Mouse (Mus musculus) ovary, postnatal 10 days (tissue): Measurements from ENCODE around the gene Spata9.
"Not testable (repeated sequence)": the region's sequence is repeated elsewhere in the genome, so short reads cannot be mapped to it uniquely, and the experiment has no call there.

Experiments used
- DNase-seq: peaks from one replicate; pipeline ENCODE4 v3.0.0; 2022; ENCODE audit warnings: low spot score

Gene Spata9

DNA sequence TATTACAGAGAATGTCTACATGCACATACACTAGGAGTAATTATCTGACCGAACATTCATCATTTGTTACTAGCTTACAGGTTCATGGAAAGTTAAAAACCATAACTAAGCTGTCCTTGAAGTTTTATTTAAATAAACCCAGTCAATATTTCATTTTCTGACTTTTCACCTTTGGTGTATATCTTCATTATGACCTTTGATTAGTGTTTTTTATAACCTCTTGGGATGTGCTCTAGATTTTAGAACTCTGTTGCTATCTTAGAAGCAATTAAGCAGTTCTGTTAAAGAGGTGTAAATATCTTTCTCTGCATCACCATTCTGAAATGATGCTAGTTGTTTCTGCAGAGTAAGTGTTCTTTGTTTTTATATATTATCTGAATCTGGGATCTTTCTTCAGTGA, at the start of gene Spata9:
TSS of gene Spata9 (plus strand) at position 301 of the 400 bp plus-strand sequence.
- no peak for DNase-seq

GRCm38 (mm10) chr13:75927951-75928350, 39.0 kb upstream of the Spata9 start:
- no peak for DNase-seq

- DNase-seq = not testable (repeated sequence)
Measured at GRCm38 (mm10) chr13:75929071-75929470, 37.9 kb upstream of the Spata9 start.

GRCm38 (mm10) chr13:75930023-75930422, 36.9 kb upstream of the Spata9 start:
- DNase-seq = no peak

GRCm38 (mm10) chr13:75930660-75931059, 36.3 kb upstream of the Spata9 start:
- DNase-seq = no peak

GRCm38 (mm10) chr13:75931073-75931472, 35.9 kb upstream of the Spata9 start:
- no peak for DNase-seq

- DNase-seq = no peak
Measured at GRCm38 (mm10) chr13:75933287-75933686, 33.7 kb upstream of the Spata9 start.

DNA sequence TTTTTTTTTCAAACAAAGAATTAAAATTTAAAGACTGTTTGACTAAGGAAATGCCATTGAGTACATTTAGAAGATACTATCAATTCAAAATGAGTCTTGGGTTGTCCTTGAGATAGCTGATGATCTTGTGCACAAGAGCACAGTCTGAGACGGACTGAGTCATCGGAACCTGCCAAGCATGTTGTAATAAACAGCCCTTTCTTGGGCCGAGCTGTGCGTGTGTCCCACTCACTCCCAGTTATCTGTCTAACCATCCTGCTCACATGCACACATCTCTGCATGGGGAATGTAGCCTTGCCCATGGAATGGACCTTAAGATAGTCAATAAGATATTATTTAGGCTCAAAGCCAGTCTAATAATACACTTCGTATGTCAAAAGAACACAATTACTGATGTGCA, 28.1 kb upstream of the Spata9 start:
- no peak for DNase-seq

DNA sequence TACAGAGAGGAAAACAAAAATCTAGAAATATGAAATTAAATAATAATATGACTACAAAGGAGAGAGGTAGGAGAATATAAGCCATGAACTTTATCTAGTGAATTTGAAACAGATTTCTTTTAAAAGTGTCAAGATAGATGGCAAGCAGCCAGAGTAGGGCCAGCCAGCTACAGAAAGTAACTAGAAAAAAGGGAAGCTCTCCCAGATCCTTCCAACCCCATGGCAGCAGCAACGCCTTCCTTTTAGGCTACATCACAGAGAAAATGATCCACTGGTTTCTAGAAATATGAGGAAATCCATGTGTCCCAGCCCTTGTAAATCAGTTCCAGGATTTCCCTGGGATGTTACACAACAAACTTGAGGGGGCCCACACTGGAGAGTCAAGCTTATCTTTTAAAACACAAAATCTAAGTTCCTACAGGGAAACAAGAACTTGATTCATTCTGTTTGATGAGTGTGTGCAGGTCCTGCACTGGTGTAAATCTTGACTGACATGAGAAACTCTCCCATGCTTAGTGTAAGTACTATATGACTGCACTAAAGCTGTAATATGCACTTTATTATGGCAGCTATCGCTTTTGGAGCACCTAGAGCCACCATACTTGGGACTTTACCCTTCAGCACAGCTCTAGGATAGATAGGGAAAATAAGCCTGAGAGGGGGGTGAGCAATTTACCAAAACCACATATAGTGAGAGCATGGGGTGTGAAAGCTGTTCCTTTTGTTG, 26.0 kb upstream of the Spata9 start:
- DNase-seq = no peak

DNA sequence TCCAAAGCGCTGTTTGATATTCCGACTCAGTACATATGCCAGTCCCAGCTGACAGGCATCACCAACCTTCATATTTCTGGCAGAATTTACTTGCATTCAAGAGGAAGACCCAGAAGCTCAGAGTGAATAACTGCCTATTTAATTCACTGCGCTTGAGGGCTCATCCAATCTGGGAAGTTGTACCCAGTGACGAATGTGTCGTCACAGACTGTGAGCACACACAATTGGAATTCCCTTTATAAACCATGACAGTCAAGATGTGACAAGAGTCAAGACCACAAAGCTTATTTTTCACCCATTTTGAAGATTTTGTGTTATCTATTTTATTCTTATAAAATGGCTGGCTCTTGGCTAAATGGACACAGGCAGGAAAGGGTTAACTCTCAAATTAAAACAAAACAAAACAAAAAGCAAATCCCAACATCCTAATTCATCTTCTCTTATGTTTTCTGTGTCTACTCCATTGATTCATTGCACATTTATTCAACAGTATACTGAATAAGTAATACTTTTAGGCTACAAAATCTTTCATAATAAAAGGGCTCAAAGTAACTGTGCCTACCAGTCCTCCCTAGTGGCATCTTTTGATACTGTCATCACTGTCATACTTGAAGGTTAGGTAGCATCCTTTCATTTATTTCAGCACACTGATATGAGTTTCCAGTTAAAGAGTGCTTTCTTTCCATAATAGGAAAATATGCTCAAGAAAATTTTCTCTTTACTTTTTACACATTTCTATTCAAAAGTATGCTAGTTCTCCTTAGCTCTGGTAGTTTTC, 25.2 kb upstream of the Spata9 start:
- no peak for DNase-seq

DNA sequence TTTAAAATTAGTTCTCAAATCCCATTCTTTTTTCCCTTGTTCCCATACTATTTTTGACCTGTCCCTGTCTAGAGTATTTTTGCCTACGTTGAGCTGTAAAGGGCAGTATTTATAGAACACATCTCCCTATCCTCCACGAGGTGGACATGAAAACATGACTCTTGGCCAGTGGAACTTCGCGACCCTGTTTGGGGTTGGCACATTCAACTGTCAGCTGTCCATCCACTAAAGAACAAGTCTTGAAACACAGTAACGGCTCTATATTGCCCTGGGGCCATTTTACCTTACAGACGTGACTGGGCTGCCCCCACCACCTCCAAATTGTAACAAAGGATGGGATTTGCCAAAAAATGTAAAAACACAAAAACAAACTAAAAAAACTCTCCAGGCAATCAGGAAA, 24.2 kb upstream of the Spata9 start:
- no peak for DNase-seq

DNA sequence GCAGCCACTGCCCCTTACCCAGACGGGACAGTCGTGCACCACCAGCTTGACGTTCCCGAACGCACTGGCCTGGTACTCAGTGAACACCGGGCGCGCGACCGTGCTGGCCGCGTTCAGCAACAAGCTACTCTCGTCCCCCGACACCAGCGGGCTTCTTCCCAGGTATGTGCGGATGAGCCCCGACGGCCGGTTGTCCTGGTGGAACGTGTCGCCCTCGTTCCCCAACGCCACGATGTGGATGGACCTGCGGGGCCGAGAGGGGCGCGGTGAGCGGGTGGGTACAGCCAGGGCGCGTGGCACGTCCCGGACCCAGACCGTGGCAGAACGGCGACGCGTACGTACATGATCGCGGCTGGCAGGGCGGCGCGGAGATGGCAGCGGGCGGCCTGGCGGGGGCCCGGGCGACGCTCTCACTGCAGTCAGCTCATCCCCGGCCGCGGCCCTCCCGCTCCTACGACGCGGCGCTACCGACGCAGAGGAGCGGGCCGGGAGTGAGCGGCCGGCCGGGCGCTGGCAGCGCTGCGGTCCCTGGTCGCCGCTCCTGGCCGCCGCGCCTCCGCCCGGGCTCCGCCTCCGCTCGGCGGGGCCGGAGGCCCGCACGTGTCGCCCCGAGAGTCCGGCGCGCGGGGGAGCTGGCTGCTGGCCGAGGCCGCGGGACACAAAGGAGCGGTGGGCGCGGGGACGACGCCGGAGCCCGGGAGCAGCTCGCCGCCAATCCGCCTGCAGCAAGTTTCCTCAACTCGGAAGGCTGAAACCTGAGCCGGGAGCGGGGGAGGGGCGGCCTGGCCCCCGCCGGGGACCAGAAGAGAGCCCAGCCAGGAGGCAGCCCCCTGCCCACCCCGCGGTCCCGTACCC, 23.5 kb upstream of the Spata9 start, which contains the start of gene Rhobtb3:
TSS of gene Rhobtb3 (minus strand) at position 737 of the 855 bp plus-strand sequence.
- peak; percentile 73 for DNase-seq

GRCm38 (mm10) chr13:75944044-75944820, 22.7 kb upstream of the Spata9 start:
- no peak for DNase-seq

- no peak for DNase-seq
Measured at GRCm38 (mm10) chr13:75950295-75950694, 16.7 kb upstream of the Spata9 start.

- no peak for DNase-seq
Measured at GRCm38 (mm10) chr13:75955357-75955992, 11.5 kb upstream of the Spata9 start.

GRCm38 (mm10) chr13:75974481-75974880, 7.5 kb downstream of the Spata9 start:
- no peak for DNase-seq

DNA sequence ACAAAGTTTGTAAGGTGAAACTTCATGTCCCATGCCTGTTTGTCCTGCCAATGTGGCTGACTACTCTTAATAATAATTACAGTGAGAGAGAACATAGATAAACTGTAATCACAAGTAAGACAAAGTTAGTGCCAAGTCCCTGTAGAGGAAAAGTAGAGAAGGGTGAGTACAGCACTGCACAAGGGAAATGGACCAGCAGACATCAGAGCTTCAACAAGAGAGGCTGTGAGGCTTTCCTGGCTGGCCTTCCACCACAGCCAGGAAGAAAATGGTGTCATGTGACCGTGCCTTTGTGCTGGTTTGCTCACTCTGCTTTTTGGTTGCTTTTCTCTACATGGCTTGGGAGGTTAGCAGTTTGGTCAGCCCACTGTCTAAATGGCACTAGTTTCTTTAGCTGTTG, 8.7 kb downstream of the Spata9 start:
- DNase-seq = no peak

- no peak for DNase-seq
Measured at GRCm38 (mm10) chr13:75976218-75976617, 9.3 kb downstream of the Spata9 start.

DNA sequence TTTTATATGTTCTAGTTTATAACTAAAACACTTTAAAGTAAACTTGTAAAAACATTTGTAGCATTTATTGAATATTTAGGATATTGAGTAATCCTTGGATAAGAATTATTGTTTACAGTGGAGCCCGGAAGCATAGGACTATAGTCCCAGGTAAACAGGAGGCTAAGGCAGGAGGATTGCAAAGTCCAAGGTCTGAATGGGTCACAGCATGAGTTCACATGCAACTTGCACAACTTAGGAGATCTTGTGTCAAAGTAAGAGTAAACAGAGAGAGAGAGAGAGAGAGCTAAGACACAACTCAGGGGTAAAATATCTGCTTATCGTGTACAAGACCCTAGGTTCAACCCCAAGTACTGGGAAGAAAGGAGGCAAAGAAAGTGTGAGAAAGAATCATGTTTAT, 9.7 kb downstream of the Spata9 start:
- DNase-seq = no peak

GRCm38 (mm10) chr13:75981901-75982300, 15.0 kb downstream of the Spata9 start:
- no peak for DNase-seq

DNA sequence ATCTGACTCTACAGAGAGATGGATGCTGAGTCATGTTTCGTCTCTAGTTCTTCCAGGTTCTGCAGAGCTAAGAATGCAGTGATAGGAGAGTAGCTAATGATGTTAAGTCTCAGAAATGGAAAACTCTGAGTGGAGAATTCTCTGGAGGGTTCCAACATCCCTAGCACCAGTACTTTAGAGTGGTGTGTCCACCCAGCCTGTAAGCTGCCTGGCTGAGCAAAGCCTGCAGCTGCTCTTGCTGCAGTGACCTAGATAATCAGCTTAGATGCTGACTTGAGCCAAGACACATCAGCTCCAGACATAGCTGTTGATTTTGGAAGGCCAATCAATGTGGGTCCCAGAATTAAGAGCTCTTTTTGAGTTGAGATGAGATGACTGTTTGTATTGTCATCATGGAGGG, 21.1 kb downstream of the Spata9 start:
- no peak for DNase-seq
